13 mouse cellular contexts compared by ENCODE assay signal in genomic region chr5:53881381-53881990, GRCm38 (mm10).
DNase-seq lines count a peak whose midpoint lies in the region; ATAC-seq and TF ChIP-seq lines count a peak whose summit lies in the region.
"Had no signal": no experiment of that assay in that cellular context is flagged by ENCODE, and none has a peak within 500 bp of the region (broad histone marks: within the 10 kb centered on the region; RNA-seq: fewer than 3 reads in every experiment).

No protein-coding gene starts in this region.

- ATAC-seq in liver, postnatal 0 days: no peak
- peak; percentile 33; the same call in 1 of the 2 replicates for ATAC-seq in heart, embryonic 12.5 days (ENCODE audit: insufficient number of reproducible peaks, low FRiP score)
- ATAC-seq in inflammation-experienced regulatory T-cells, adult 6 months: no peak
- ATAC-seq: intestine, embryonic 16.5 days had no signal

- no peak for TF ChIP-seq CTCF in liver, postnatal 0 days (IDR thresholded peaks at IDR 0.05; ENCODE audit: low read depth)

- WGBS in liver, postnatal 0 days (ENCODE audit: insufficient replicate concordance): 69% methylated on average over 4 of the region's 4 CpGs
- WGBS in heart, embryonic 12.5 days: 38% methylated on average over 4 of the region's 4 CpGs
- 89% methylated on average over 4 of the region's 4 CpGs for WGBS in midbrain, embryonic 10.5 days

- DNase-seq in adrenal gland, adult 2 months: peak; percentile 54
- DNase-seq in adrenal gland, postnatal 4 days (ENCODE audit: low spot score in 2 of 2): no peak
- no peak for DNase-seq in liver, postnatal 0 days
- DNase-seq in liver: no peak
- DNase-seq in kidney, postnatal 14 days: peak; percentile 30
- no peak for DNase-seq in midbrain, embryonic 10.5 days (ENCODE audit: low spot score)
- DNase-seq: right cerebral cortex, postnatal 14 days had no signal

- H3K9me3 ChIP-seq in liver, postnatal 0 days (ENCODE audit: low read length): no peaks in the 10 kb centered on the region
- H3K9me3 ChIP-seq in heart, embryonic 12.5 days (replicated peaks): no peaks in the 10 kb centered on the region
- H3K9me3 ChIP-seq in midbrain, embryonic 10.5 days (replicated peaks): no peaks in the 10 kb centered on the region
- H3K9me3 ChIP-seq: limb, embryonic 15.5 days; midbrain, embryonic 12.5 days; neural tube, embryonic 13.5 days had no signal

- no peaks in the 10 kb centered on the region for H3K36me3 ChIP-seq in liver, postnatal 0 days (replicated peaks; ENCODE audit: insufficient read depth, low read length)
- H3K36me3 ChIP-seq in heart, embryonic 12.5 days: peaks cover 8% of the 10 kb centered on the region
- H3K36me3 ChIP-seq in midbrain, embryonic 10.5 days: peaks cover 6% of the 10 kb centered on the region; the same call in 1 of the 2 replicates

- H3K4me3 ChIP-seq in liver, postnatal 0 days (ENCODE audit: low read depth, low read length): no peak overlapping the region
- H3K4me3 ChIP-seq in heart, embryonic 12.5 days: no peak overlapping the region
- no peak overlapping the region for H3K4me3 ChIP-seq in midbrain, embryonic 10.5 days
- H3K4me3 ChIP-seq: limb, embryonic 15.5 days; midbrain, embryonic 12.5 days; neural tube, embryonic 13.5 days had no signal

- H3K4me1 ChIP-seq in liver, postnatal 0 days (ENCODE audit: insufficient read depth): no peaks in the 10 kb centered on the region
- peaks cover 17% of the 10 kb centered on the region; the same call in 1 of the 2 replicates for H3K4me1 ChIP-seq in heart, embryonic 12.5 days (replicated peaks)
- 0 out of 2 replicates have a peak, but pooled peaks cover 3% of the 10 kb centered on the region for H3K4me1 ChIP-seq in midbrain, embryonic 10.5 days
- H3K4me1 ChIP-seq: limb, embryonic 15.5 days; midbrain, embryonic 12.5 days; neural tube, embryonic 13.5 days had no signal

- H3K27ac ChIP-seq in liver, postnatal 0 days (ENCODE audit: low read depth): 0 out of 2 replicates have a peak overlapping the region, but pooled peaks have one; percentile 48
- H3K27ac ChIP-seq in heart, embryonic 12.5 days (ENCODE audit: poor library complexity, severe bottlenecking): peak overlapping the region; percentile 33; the same call in 1 of the 2 replicates
- H3K27ac ChIP-seq in midbrain, embryonic 10.5 days (replicated peaks): no peak overlapping the region
- H3K27ac ChIP-seq: limb, embryonic 15.5 days; midbrain, embryonic 12.5 days; neural tube, embryonic 13.5 days had no signal

- no peak overlapping the region for H3K4me2 ChIP-seq in liver, postnatal 0 days (ENCODE audit: low read depth, low read length)
- no peak overlapping the region for H3K4me2 ChIP-seq in heart, embryonic 12.5 days
- H3K4me2 ChIP-seq: limb, embryonic 15.5 days; midbrain, embryonic 12.5 days; neural tube, embryonic 13.5 days had no signal

- no peaks in the 10 kb centered on the region for H3K27me3 ChIP-seq in liver, postnatal 0 days (ENCODE audit: insufficient read depth, low read length)
- H3K27me3 ChIP-seq in heart, embryonic 12.5 days (replicated peaks): no peaks in the 10 kb centered on the region
- H3K27me3 ChIP-seq in midbrain, embryonic 10.5 days (ENCODE audit: low read depth, poor library complexity, severe bottlenecking): no peaks in the 10 kb centered on the region
- H3K27me3 ChIP-seq: limb, embryonic 15.5 days; midbrain, embryonic 12.5 days; neural tube, embryonic 13.5 days had no signal

- H3K9ac ChIP-seq in liver, postnatal 0 days (replicated peaks): no peak overlapping the region
- H3K9ac ChIP-seq in heart, embryonic 12.5 days: no peak overlapping the region
- H3K9ac ChIP-seq: limb, embryonic 15.5 days; midbrain, embryonic 12.5 days; neural tube, embryonic 13.5 days had no signal

- TF ChIP-seq EP300 in liver, postnatal 0 days (IDR thresholded peaks at IDR 0.05; ENCODE audit: low read depth): no peak

Comparison
In these comparisons a context has a peak if more than half of its experiments do, and no peak if none do; other contexts are left out.
1. DNase-seq: peak in adrenal gland, adult 2 months (single experiment) and kidney, postnatal 14 days (single experiment); none in adrenal gland, postnatal 4 days (0 of 2), liver, postnatal 0 days (single experiment), liver (single experiment) and midbrain, embryonic 10.5 days (single experiment).